Mouse (Mus musculus): Measurements from ENCODE around the gene Wdpcp. TPM values are rescaled to one million over a fixed set of nuclear protein-coding genes. Genes with fewer than 3 reads are reported as not detected.

Gene Wdpcp
- polyA plus RNA-seq, 1 experiment: 7.9 TPM

DNA sequence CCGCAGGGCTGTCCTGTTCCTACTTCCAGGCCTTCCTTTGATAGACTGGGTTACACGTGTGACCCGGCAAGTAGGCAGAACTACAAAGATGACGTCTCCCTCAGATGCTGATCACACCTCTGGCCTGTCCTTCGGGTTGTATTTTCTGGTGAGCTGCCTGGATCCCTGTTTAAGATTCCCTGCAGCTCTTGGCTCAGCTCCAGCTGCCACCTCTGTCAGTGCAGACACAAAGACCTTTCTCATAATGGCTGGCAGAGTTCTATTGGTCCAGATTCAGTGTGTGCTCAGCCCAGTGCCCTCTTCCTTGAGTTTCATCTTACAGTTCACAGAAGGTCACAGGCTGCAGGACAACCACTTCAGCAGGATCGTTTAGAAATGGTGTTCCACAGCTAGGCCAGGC, 292.0 kb downstream of the Wdpcp start:
- H3K27ac ChIP-seq (ENCODE audit: insufficient read depth, low read depth, low read length): no peak overlapping the region
- TF ChIP-seq CTCF (IDR thresholded peaks at IDR 0.05; ENCODE audit: low read depth, low read length) (no peak), POLR2A (IDR thresholded peaks at IDR 0.05; ENCODE audit: borderline replicate concordance, low read depth, low read length) (no peak)
- no peaks in the 10 kb centered on the region for H3K4me1 ChIP-seq (ENCODE audit: control insufficient read depth, insufficient read depth, low read length)
- no peak overlapping the region for H3K4me3 ChIP-seq (ENCODE audit: insufficient read depth, low read length)

DNA sequence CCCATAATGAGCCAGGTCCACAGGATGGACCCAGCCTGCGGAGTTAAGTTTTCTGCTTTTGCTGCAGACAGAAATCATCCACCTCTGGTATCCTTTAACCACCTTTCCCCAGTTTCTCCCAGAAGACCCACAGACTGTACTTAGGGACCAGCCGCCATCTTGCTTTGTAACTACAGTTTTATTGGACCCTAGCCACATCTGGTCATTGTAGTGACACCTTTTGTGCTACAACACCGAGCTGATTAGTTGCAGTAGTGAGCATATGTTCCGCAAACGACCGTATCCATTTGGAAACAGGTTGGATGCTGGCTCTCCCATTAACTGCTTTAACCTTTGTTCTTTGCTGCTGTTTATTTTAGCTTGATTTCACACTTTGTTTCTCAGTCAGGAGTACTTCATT, 292.5 kb downstream of the Wdpcp start:
- no peak overlapping the region for H3K4me3 ChIP-seq (ENCODE audit: insufficient read depth, low read length)
- TF ChIP-seq POLR2A (IDR thresholded peaks at IDR 0.05; ENCODE audit: borderline replicate concordance, low read depth, low read length) (no peak), CTCF (IDR thresholded peaks at IDR 0.05; ENCODE audit: low read depth, low read length) (no peak)
- H3K4me1 ChIP-seq (ENCODE audit: control insufficient read depth, insufficient read depth, low read length): no peaks in the 10 kb centered on the region
- no peak overlapping the region for H3K27ac ChIP-seq (ENCODE audit: insufficient read depth, low read depth, low read length)

DNA sequence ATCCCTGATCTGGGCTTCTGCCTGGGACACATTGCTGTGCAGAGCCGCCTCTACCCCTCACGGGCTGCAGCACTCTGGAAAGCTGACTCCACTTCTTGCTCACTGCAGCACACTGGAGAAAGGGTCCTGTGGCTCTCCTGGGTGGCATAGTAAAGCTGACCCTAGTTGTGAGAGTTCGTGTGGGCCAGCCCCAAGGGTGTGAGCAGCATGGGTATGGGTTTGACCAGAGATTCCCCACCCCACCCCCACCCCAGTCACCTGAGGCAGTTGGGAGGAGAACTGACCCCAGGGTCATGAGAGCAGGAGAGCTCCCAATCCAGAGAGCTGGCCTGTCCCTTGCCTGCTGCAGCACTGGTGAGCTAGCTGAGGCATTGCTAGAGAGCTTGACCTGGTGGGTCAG, 296.6 kb downstream of the Wdpcp start:
- no peaks in the 10 kb centered on the region for H3K4me1 ChIP-seq (ENCODE audit: control insufficient read depth, insufficient read depth, low read length)
- TF ChIP-seq POLR2A (IDR thresholded peaks at IDR 0.05; ENCODE audit: borderline replicate concordance, low read depth, low read length) (no peak), CTCF (IDR thresholded peaks at IDR 0.05; ENCODE audit: low read depth, low read length) (no peak)
- no peak overlapping the region for H3K27ac ChIP-seq (ENCODE audit: insufficient read depth, low read depth, low read length)
- no peak overlapping the region for H3K4me3 ChIP-seq (ENCODE audit: insufficient read depth, low read length)

DNA sequence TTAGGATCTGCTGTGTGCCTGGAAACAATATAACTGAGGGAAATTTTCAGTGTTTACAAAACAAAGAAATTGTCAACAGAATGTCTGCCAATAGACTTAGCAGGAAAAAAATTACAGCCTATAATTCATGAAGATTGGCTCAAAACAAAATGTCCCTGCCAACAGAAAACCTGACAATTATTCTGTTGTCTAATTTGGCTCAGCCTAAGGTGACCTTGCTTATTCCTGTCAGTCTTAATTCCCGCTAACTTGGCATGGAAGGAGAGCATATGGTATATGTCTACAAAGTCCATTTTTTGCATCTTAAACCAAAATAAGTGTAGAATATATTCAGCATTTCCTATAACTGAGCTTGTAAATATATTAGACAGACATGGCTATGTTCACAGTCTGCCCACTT, 298.8 kb downstream of the Wdpcp start:
- H3K4me3 ChIP-seq (ENCODE audit: insufficient read depth, low read length): no peak overlapping the region
- H3K27ac ChIP-seq (ENCODE audit: insufficient read depth, low read depth, low read length): no peak overlapping the region
- H3K4me1 ChIP-seq (ENCODE audit: control insufficient read depth, insufficient read depth, low read length): no peaks in the 10 kb centered on the region
- TF ChIP-seq POLR2A (IDR thresholded peaks at IDR 0.05; ENCODE audit: borderline replicate concordance, low read depth, low read length) (no peak), CTCF (IDR thresholded peaks at IDR 0.05; ENCODE audit: low read depth, low read length) (no peak)

DNA sequence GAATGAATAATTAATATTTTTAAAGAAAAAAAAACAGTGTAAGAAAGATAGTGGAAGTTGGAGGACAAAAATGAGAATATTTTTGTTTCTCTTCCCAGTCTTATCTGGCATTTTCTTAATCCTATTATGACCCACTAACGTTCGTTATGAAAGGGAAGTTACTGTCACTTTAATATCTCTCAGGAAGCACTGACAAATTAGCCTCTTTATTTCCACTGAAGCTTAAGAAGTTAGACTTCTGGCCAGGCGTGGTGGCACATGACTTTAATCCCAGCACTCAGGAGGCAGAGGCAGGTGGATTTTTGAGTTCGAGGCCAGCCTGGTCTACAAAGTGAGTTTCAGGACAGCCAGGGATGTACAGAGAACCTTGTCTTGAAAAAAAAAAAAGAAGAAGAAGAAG, 299.7 kb downstream of the Wdpcp start:
- TF ChIP-seq CTCF (IDR thresholded peaks at IDR 0.05; ENCODE audit: low read depth, low read length) (no peak), POLR2A (IDR thresholded peaks at IDR 0.05; ENCODE audit: borderline replicate concordance, low read depth, low read length) (no peak)
- H3K4me3 ChIP-seq (ENCODE audit: insufficient read depth, low read length): no peak overlapping the region
- H3K27ac ChIP-seq (ENCODE audit: insufficient read depth, low read depth, low read length): no peak overlapping the region
- H3K4me1 ChIP-seq (ENCODE audit: control insufficient read depth, insufficient read depth, low read length): no peaks in the 10 kb centered on the region

DNA sequence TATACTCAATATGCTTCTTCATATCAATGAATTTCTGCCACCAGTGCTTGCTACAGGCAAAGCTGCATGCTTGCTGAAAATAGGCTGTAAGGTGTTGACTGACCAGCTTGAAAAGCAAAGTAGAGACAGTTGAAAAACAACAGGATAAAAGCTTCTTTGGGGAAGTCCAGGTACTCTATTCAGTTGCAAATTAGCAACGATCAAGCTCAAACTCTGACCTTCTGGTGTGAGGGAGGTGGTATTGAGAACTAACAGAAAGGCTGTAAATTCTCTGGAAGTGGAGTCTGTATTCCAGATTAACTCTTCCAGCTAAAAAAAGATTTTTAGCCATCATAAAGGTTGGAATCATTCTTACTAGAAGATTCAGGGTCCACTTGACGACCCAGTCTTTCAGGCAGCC, 303.0 kb downstream of the Wdpcp start:
- H3K4me3 ChIP-seq (ENCODE audit: insufficient read depth, low read length): no peak overlapping the region
- H3K4me1 ChIP-seq (ENCODE audit: control insufficient read depth, insufficient read depth, low read length): no peaks in the 10 kb centered on the region
- TF ChIP-seq CTCF (IDR thresholded peaks at IDR 0.05; ENCODE audit: low read depth, low read length) (no peak), POLR2A (IDR thresholded peaks at IDR 0.05; ENCODE audit: borderline replicate concordance, low read depth, low read length) (no peak)
- H3K27ac ChIP-seq (ENCODE audit: insufficient read depth, low read depth, low read length): no peak overlapping the region

DNA sequence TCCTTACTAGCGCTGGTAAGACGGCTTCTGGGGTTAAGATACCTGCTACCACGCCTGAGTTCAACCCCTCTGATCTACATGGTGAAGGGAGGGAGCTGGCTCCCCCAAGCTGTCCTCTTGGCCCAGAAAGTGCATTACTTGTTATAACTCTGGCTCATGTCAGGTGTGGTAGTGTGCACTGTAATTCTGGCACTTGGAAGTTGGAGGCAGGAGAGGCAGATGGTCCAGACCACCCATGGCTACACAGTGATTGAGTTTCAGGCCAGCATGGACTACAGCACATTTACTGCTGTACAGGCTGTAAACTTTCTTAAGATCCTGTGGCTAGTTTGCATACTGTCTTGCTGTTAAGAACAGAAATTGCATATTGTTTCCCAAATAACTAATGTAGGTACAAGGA, 322.7 kb downstream of the Wdpcp start:
- H3K4me1 ChIP-seq (ENCODE audit: control insufficient read depth, insufficient read depth, low read length): no peaks in the 10 kb centered on the region
- H3K4me3 ChIP-seq (ENCODE audit: insufficient read depth, low read length): no peak overlapping the region
- TF ChIP-seq CTCF (IDR thresholded peaks at IDR 0.05; ENCODE audit: low read depth, low read length) (no peak), POLR2A (IDR thresholded peaks at IDR 0.05; ENCODE audit: borderline replicate concordance, low read depth, low read length) (no peak)
- H3K27ac ChIP-seq (ENCODE audit: insufficient read depth, low read depth, low read length): no peak overlapping the region

DNA sequence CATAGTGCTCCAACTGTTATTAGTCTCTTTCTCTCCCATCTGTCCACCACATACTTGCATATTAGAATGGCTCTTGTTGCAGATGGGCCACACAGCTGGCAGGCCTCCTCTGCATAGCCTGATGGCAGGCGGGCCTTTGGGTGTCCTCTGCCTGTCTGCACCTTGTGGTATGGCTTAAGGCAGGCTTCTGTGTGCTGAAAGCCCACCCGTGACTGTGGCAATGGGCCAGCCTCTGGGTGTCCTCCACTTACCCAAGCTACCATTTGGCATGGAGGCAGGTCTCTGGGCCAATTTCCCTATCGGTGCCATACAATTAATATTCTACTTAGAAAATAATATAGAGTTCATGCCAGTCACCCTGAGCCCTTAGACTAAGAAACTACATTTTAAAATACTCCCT, 350.5 kb downstream of the Wdpcp start:
- Histone ChIP-seq H3K4me3 (ENCODE audit: insufficient read depth, low read length) (no peak overlapping the region), H3K4me1 (ENCODE audit: control insufficient read depth, insufficient read depth, low read length) (no peaks in the 10 kb centered on the region), H3K27ac (ENCODE audit: insufficient read depth, low read depth, low read length) (no peak overlapping the region)
- no peak for TF ChIP-seq CTCF (IDR thresholded peaks at IDR 0.05; ENCODE audit: low read depth, low read length)
- no peak for TF ChIP-seq POLR2A (IDR thresholded peaks at IDR 0.05; ENCODE audit: borderline replicate concordance, low read depth, low read length)

Other genes starting within 250 kb of the Wdpcp start
- 84.5 and 88.9 TPM in 2 replicates for gene Ugp2, start 201.0 kb upstream of the Wdpcp start, polyA plus RNA-seq (2012; ENCODE audit: insufficient read depth, insufficient read length, missing spikeins)
- 159 and 191 TPM in 2 replicates for gene Mdh1, start 132 bp downstream of the Wdpcp start, polyA plus RNA-seq (2012; ENCODE audit: insufficient read depth, insufficient read length, missing spikeins)

Data from bone marrow macrophage, adult 2 months (primary cell).